Mouse (Mus musculus) spleen, adult 2 months (tissue): ENCODE results near the gene Muc4.

Experiments
- CTCF ChIP-seq: fragments of 200-500 bp; IDR thresholded peaks from 2 replicates; pipeline ENCODE4 v1.5.1; 2011; ENCODE audit warnings: mild to moderate bottlenecking, inconsistent platforms; ENCODE audit not compliant: insufficient read depth, insufficient read length, insufficient replicate concordance; ENCODE audit errors: extremely low read depth
- POLR2A ChIP-seq: fragments of 200-500 bp; IDR thresholded peaks from 2 replicates; pipeline ENCODE4 v1.6.1; 2011; ENCODE audit warnings: low read depth, low read length, inconsistent platforms

DNA sequence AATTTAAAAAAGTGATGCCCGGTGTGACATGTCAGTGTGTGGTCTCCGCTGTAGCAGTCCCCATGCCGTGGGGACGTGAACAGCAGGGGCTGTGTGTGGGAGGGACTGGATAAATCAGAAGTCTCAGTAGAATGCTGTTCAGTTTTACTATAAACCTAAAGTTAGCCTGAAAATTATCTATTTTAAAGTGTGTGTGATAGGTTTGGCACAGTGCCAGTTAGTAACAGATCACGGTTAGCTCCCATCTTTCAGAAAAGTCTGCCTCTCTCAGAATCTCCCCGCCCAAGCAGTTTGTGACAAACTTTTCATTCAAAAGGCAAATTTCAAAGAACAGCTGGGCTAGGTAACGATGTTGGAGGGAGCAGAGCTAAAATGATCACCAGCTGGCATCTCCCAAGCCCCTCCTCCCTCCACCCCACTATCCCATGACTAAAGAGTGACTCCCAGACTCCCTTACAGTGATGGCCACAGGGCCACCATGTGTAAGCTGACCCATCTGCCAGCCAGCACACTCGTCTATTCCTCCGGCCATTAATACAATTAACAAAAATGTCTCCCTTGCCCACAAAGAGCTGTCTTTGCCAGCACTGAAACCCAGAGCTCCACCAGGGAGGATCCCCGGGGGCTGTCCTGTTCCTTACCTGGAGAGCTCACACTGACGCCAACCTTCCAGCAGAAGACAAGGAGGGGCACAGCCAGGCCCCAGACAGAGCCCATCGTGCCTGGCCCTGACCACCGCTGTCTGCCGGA, 61.2 kb downstream of the Muc4 start:
- TF ChIP-seq CTCF, result no peak
- TF ChIP-seq POLR2A, result no peak
